Mouse (Mus musculus): Measurements from ENCODE around the gene St6galnac5. TPM values are rescaled to one million over a fixed set of nuclear protein-coding genes. Genes with fewer than 3 reads are reported as not detected.

St6galnac5 gene
- polyA plus RNA-seq, 1 experiment from 2014 or later, result 1.2 TPM

DNA sequence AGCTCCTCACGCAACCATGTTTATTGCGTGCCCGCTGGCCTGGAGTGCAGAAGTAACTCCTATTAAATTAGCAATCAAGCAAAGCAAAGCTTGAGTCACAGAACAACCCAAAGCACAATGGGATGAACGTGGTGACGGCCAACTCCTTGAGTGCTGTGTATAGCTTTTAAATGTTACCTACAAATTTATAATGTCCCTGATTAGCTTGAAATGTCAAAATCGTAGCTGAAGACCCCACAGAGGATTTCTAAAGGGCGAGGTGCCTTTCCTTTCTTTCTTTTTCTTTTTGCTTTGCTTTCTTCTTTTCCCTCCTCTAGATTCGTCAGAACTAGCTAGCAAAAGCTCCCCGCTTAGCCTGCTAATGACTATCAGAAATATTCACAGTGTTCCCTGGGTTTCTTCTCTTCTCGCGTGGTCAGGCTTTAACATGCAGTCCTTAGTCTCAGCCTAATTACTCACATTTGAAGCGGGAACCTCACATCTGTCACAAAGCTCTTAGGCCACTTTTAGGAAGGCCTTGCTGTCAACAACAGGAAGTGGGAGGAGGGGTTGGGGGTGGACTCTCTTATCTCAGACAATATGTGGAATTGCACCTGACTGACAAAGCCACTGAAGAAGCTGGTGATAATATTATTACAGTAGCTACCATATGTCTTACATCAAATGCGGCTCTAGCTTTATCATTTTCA lies 53.6 kb downstream of the St6galnac5 start:
- ATAC-seq (replicated peaks; ENCODE audit: low FRiP score), result no peak
- no peaks in the 10 kb centered on the region for H3K27me3 ChIP-seq
- no peak overlapping the region for H3K4me2 ChIP-seq
- H3K9ac ChIP-seq, result no peak overlapping the region
- no peak overlapping the region for H3K27ac ChIP-seq
- 61% methylated on average over 13 of the region's 13 CpGs for WGBS
- H3K9me3 ChIP-seq (replicated peaks), result no peaks in the 10 kb centered on the region
- peaks cover 19% of the 10 kb centered on the region for H3K4me1 ChIP-seq
- no peaks in the 10 kb centered on the region for H3K36me3 ChIP-seq
- H3K4me3 ChIP-seq (replicated peaks), result no peak overlapping the region

DNA sequence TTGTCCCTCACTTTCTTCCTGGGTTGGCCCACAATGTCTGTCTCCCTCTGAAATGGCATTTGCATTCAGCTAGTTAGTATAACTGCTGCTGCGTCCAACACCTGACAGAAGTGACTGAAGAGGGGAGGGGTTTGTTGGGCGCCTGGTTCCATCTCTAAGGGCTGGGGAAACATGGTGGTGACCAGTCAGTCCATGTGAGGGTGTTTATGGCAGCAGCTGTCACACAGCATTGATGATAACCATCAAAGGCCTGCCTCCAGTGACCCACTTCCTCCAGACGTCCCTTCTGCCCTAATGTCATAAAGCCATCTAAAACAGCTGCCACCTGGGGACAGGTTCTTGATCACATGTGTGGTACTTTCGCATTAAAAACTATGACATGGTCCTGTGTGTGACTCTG lies 55.9 kb downstream of the St6galnac5 start:
- Histone ChIP-seq H3K27me3 (no peaks in the 10 kb centered on the region), H3K4me1 (peaks cover 19% of the 10 kb centered on the region), H3K27ac (no peak overlapping the region), H3K4me3 (replicated peaks) (no peak overlapping the region), H3K4me2 (no peak overlapping the region), H3K36me3 (no peaks in the 10 kb centered on the region), H3K9ac (no peak overlapping the region), H3K9me3 (replicated peaks) (no peaks in the 10 kb centered on the region)
- no peak for ATAC-seq (replicated peaks; ENCODE audit: low FRiP score)
- WGBS, result 61% methylated on average over 4 of the region's 4 CpGs

DNA sequence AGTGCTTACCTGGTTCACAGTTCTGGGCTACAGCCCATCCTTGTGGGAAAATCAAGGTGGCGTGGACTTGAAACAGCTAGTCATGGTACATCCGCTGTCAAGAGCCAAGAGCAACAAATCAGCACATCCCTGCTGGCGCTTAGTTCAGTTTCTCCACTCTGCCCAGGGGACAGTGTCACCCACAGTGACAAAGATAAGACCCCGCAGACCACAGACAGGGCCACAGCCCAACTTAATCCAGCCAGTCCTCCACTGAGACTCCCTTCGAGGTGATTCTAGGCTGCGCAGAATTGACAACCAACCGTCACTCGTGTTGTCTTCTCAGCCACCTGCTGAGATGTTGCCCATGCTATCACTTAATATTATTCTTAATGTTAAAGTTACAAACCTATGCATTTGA lies 56.7 kb downstream of the St6galnac5 start:
- Histone ChIP-seq H3K4me3 (replicated peaks) (no peak overlapping the region), H3K27ac (no peak overlapping the region), H3K4me2 (no peak overlapping the region), H3K27me3 (no peaks in the 10 kb centered on the region), H3K9me3 (replicated peaks) (no peaks in the 10 kb centered on the region), H3K36me3 (no peaks in the 10 kb centered on the region), H3K9ac (no peak overlapping the region), H3K4me1 (peaks cover 21% of the 10 kb centered on the region)
- WGBS, result 93% methylated on average over 8 of the region's 8 CpGs
- ATAC-seq (replicated peaks; ENCODE audit: low FRiP score), result no peak

DNA sequence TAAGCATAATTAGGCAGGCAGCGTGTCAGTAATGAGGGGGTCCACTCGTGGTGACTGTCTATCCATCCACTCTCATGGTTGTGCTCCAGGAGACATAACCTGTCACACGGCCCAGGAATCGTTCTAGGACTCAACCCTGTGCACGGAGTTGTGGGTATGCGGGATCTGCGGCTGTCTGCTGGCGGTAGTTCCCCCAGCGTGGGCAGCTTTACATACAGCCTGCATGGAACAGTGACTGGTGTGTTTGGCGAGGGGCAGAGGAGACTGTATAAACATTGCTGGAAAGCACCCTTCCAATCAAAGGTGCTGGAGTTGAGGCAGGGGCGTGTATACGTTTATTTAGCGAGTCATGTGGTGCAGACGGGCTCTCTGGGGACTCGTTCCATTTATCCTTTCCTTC lies 58.5 kb downstream of the St6galnac5 start:
- H3K36me3 ChIP-seq, result no peaks in the 10 kb centered on the region
- 54% methylated on average over 15 of the region's 15 CpGs for WGBS
- H3K27ac ChIP-seq, result no peak overlapping the region
- H3K4me2 ChIP-seq, result no peak overlapping the region
- no peaks in the 10 kb centered on the region for H3K9me3 ChIP-seq (replicated peaks)
- no peak overlapping the region for H3K9ac ChIP-seq
- peaks cover 17% of the 10 kb centered on the region; the same call in 1 of the 2 replicates for H3K4me1 ChIP-seq
- H3K4me3 ChIP-seq (replicated peaks), result no peak overlapping the region
- no peak for ATAC-seq (replicated peaks; ENCODE audit: low FRiP score)
- no peaks in the 10 kb centered on the region for H3K27me3 ChIP-seq

DNA sequence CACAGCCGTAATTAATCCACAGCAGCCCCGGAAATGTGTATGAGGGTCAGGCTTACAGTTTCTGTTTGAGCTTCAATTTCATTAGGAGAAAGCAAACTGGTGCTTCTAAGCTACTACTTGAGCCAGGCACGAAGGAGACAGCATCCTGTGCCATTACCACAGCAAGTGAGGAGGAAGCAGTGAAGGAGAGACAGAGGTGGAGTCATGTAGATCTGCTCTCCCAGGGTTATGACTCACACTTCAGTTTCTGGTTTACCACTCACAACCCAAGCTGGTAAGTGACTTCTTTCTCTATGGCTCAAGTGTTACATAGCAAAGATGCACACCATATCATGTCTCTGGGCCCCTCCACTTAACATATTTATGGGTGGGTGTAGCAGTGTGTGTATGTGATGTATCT lies 61.7 kb downstream of the St6galnac5 start:
- Histone ChIP-seq H3K9ac (no peak overlapping the region), H3K4me2 (no peak overlapping the region), H3K4me3 (replicated peaks) (no peak overlapping the region), H3K27me3 (no peaks in the 10 kb centered on the region), H3K27ac (no peak overlapping the region), H3K36me3 (no peaks in the 10 kb centered on the region), H3K9me3 (replicated peaks) (no peaks in the 10 kb centered on the region), H3K4me1 (peaks cover 9% of the 10 kb centered on the region; the same call in 1 of the 2 replicates)
- ATAC-seq (replicated peaks; ENCODE audit: low FRiP score), result no peak
- WGBS, result 48% methylated on average over 3 of the region's 3 CpGs

DNA sequence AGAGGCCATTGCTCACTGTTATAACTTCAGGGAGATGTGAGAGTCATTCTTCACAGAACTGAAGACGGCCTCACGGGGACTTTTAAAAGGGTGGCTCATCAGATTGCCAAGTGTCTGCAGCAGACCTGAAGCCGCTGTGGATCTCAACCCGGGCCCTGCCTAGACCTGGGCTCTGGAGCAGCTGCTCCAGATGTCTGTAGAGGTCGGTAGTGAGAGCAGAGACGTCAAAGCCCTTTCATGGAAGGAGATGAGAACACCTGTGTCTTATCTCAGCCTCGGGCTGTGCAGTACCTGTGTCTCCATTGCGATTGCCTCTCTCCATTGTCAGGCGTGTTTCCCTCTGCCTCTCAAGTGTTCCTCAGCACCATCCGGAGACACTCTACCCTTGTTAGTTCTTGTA lies 62.9 kb downstream of the St6galnac5 start:
- Histone ChIP-seq H3K9ac (no peak overlapping the region), H3K27ac (no peak overlapping the region), H3K4me3 (replicated peaks) (no peak overlapping the region), H3K4me1 (peaks cover 9% of the 10 kb centered on the region; the same call in 1 of the 2 replicates), H3K4me2 (no peak overlapping the region), H3K27me3 (no peaks in the 10 kb centered on the region), H3K36me3 (no peaks in the 10 kb centered on the region), H3K9me3 (replicated peaks) (no peaks in the 10 kb centered on the region)
- no peak for ATAC-seq (replicated peaks; ENCODE audit: low FRiP score)
- WGBS, result 64% methylated on average over 10 of the region's 10 CpGs

DNA sequence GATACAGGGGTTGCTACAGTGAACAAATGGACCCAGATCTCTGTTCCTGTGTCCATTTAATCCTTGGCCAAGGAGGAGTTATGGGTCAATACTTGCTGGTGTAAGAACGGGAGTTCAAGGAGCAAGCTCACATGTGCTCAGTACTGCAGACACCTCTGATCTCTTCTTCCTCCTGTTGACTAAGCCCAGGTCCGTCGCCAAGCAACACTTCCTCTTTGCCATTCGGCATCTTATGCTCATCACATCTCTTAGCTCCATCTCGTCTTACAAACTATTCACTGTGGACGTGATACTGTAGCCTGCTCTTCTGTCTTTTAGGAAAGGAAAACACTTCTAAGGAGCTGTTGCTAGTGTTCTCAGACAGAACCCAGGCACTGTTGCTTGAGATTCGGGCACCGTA lies 64.5 kb downstream of the St6galnac5 start:
- Histone ChIP-seq H3K9me3 (replicated peaks) (no peaks in the 10 kb centered on the region), H3K27ac (no peak overlapping the region), H3K4me2 (no peak overlapping the region), H3K4me3 (replicated peaks) (no peak overlapping the region), H3K27me3 (no peaks in the 10 kb centered on the region), H3K4me1 (peaks cover 6% of the 10 kb centered on the region; the same call in 1 of the 2 replicates), H3K9ac (no peak overlapping the region), H3K36me3 (no peaks in the 10 kb centered on the region)
- ATAC-seq (replicated peaks; ENCODE audit: low FRiP score), result no peak
- 70% methylated on average over 8 of the region's 8 CpGs for WGBS

DNA sequence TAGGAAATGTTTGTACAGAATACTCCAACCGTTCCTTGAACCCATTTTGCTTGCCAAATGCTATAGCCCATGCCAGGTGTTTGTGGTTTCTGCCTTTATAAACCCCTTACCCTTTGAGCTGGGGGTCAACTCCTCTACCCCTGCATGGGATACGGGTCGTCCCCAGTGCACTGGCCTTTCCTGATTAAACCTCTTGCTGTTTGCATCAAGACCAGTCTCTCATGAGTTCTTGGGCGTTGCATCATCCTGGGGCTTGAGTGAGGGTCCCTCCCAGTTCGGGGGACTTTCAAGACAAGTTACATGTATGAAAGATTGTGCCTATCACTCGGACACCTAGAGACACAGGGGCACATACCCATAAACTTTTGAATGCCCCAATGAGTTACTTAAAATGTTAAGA lies 67.7 kb downstream of the St6galnac5 start:
- WGBS, result 87% methylated on average over 6 of the region's 6 CpGs
- H3K9me3 ChIP-seq (replicated peaks), result no peaks in the 10 kb centered on the region
- H3K36me3 ChIP-seq, result no peaks in the 10 kb centered on the region
- no peak for ATAC-seq (replicated peaks; ENCODE audit: low FRiP score)
- H3K4me1 ChIP-seq, result peaks cover 11% of the 10 kb centered on the region
- H3K27me3 ChIP-seq, result no peaks in the 10 kb centered on the region
- no peak overlapping the region for H3K4me3 ChIP-seq (replicated peaks)
- H3K27ac ChIP-seq, result no peak overlapping the region
- H3K4me2 ChIP-seq, result no peak overlapping the region
- no peak overlapping the region for H3K9ac ChIP-seq

DNA sequence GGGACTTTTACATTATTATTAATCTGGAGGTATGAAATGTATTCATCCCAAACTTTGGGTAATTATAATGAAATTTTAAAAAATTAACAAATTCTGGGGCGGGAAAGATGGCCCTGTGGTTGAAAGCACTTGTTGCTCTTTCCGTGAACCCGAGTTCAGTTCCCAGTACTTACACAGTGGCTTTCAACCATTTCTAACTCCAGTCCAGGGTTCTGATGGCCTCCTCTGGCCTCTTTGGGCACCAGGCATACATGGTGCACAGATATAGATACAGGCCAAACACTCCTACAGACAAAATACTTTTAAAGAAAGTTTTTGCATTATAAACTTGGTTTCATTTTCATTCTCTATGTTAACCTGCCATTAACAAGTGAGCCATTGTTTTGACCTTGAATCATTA lies 68.4 kb downstream of the St6galnac5 start:
- H3K36me3 ChIP-seq, result no peaks in the 10 kb centered on the region
- 95% methylated on average over 3 of the region's 3 CpGs for WGBS
- H3K4me3 ChIP-seq (replicated peaks), result no peak overlapping the region
- no peak overlapping the region for H3K9ac ChIP-seq
- H3K4me2 ChIP-seq, result no peak overlapping the region
- no peaks in the 10 kb centered on the region for H3K9me3 ChIP-seq (replicated peaks)
- no peaks in the 10 kb centered on the region for H3K27me3 ChIP-seq
- no peak overlapping the region for H3K27ac ChIP-seq
- ATAC-seq (replicated peaks; ENCODE audit: low FRiP score), result no peak
- peaks cover 11% of the 10 kb centered on the region for H3K4me1 ChIP-seq

DNA sequence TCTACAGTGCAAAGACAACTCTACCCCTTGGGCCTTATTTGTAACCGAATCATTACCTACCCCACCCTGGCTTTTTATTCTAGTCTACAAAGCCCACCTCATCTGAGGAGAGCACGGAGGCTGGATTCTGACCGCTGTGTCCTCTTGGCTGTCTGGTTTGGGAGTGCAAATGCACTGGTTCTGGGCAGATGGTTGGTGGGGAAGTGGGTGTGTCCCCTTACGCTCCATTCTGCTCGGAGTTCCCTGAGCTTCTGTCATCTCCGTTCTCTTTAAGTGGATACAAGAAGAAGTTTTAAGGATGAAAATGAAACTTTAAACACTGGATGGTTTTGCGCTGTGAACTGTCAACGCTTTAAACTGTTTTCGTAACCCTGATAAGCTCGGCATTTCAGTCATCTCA lies 68.9 kb downstream of the St6galnac5 start:
- Histone ChIP-seq H3K9ac (no peak overlapping the region), H3K4me1 (peaks cover 11% of the 10 kb centered on the region), H3K36me3 (no peaks in the 10 kb centered on the region), H3K27me3 (no peaks in the 10 kb centered on the region), H3K4me2 (no peak overlapping the region), H3K9me3 (replicated peaks) (no peaks in the 10 kb centered on the region), H3K27ac (no peak overlapping the region), H3K4me3 (replicated peaks) (no peak overlapping the region)
- ATAC-seq (replicated peaks; ENCODE audit: low FRiP score), result no peak
- WGBS, result 87% methylated on average over 10 of the region's 10 CpGs

DNA sequence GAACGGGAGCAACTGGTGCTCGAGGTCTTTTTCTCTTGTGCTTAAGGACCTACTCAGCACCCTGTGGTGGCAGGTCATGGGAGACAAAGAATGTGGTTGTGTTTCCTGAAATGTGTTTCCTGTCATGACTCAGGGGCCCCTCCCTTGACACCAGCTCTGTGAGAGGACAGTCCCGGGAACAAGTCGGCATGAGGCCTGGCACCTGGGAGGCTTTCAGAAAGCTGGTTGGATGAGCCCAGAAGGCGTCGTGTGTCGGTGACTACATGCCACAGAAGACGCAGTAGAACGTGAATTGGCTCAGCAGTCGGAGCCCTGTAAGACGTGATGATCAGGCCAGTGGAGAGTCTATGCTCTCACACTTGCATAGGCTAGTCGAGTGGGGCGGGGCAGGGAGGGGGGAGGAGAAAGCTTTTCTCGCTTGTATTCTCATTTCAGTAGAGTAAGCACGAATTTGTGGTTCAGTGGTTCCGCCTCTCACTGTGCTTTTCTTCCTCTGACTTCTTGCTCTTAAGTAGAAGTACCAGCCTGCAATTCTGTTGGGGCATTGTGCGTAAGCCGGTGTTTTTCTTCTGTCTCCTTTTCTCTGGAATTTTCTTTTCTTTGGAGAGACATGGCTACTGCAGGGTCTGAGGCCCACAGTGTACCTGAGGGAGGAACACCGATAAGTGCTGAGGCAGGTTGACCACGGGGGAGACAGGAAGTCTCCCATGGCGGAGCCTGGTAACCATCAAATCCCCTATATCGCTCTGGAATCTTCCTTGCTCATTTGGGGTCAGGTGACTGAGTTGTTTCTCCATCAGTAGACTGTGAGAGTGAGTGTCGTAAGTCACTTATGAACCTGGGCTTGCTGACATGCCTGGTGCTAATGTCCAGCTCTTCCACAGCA lies 69.6 kb downstream of the St6galnac5 start:
- H3K27ac ChIP-seq, result no peak overlapping the region
- H3K4me3 ChIP-seq (replicated peaks), result no peak overlapping the region
- H3K9me3 ChIP-seq (replicated peaks), result no peaks in the 10 kb centered on the region
- ATAC-seq (replicated peaks; ENCODE audit: low FRiP score), result peak; percentile 62; the same call in 1 of the 2 replicates
- H3K4me2 ChIP-seq, result no peak overlapping the region
- H3K36me3 ChIP-seq, result no peaks in the 10 kb centered on the region
- H3K4me1 ChIP-seq, result peaks cover 11% of the 10 kb centered on the region
- no peaks in the 10 kb centered on the region for H3K27me3 ChIP-seq
- H3K9ac ChIP-seq, result no peak overlapping the region
- 74% methylated on average over 23 of the region's 23 CpGs for WGBS

DNA sequence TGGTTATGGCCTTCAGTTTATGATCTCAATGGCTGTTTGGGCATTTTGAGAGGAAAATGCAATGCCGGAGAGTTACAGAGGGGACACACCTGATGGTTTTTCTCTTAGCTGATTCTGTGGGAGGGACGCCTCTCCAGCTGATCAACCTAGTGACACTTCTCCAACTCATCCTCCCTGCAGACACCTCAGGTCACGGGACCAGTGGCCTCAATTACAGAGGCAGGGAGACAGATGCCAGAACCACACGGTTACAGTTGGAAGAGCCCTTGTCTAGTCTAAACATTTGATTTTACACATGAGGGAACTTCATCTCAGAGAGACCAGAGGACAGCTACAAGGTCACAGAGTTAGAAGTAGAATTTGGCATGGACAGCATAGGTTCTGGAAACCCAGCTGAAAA lies 70.5 kb downstream of the St6galnac5 start:
- WGBS, result 52% methylated on average over 4 of the region's 4 CpGs
- no peaks in the 10 kb centered on the region for H3K36me3 ChIP-seq
- peaks cover 11% of the 10 kb centered on the region for H3K4me1 ChIP-seq
- H3K27me3 ChIP-seq, result no peaks in the 10 kb centered on the region
- H3K27ac ChIP-seq, result no peak overlapping the region
- no peak overlapping the region for H3K4me2 ChIP-seq
- H3K9ac ChIP-seq, result no peak overlapping the region
- peak; percentile 57 for ATAC-seq (replicated peaks; ENCODE audit: low FRiP score)
- no peak overlapping the region for H3K4me3 ChIP-seq (replicated peaks)
- H3K9me3 ChIP-seq (replicated peaks), result no peaks in the 10 kb centered on the region

Measured in kidney, embryonic 15.5 days (tissue).